Mouse (Mus musculus) heart, embryonic 13.5 days (tissue): Measurements from ENCODE around the gene Ttc16. TPM values are rescaled to one million over a fixed set of nuclear protein-coding genes. Genes with fewer than 3 reads are reported as not detected.
A peak's percentile ranks its signal among the peaks of the same experiment; 100 is the strongest.

Experiments used
- ATAC-seq: fragments of 200-750 bp; cut with Nextera tagmentation; 2 replicates; pipeline ENCODE4 v1.8.0; 2017; ENCODE audit warnings: moderate TSS enrichment; ENCODE audit not compliant: insufficient number of reproducible peaks, low FRiP score, low TSS enrichment; ENCODE audit errors: extremely low read depth
- H3K27ac ChIP-seq: fragments of 300-500 bp; sonication (generic); replicated peaks from 2 replicates; pipeline ENCODE4 v1.5.1; 2015; ENCODE audit warnings: moderate library complexity, mild to moderate bottlenecking, inconsistent platforms
- H3K27me3 ChIP-seq: fragments of 300-500 bp; sonication (generic); replicated peaks from 2 replicates; pipeline ENCODE4 v1.6.1; 2015; ENCODE audit warnings: mild to moderate bottlenecking, inconsistent platforms
- H3K36me3 ChIP-seq: fragments of 300-500 bp; sonication (generic); 2 replicates; pipeline ENCODE4 v1.6.1; 2015; ENCODE audit warnings: mild to moderate bottlenecking, inconsistent platforms
- H3K4me1 ChIP-seq: fragments of 300-500 bp; sonication (generic); 2 replicates; pipeline ENCODE4 v1.6.1; 2015; ENCODE audit warnings: inconsistent platforms
- H3K4me2 ChIP-seq: fragments of 300-500 bp; sonication (generic); 2 replicates; pipeline ENCODE4 v1.6.1; 2015; ENCODE audit warnings: inconsistent platforms, mild to moderate bottlenecking, moderate library complexity
- H3K4me3 ChIP-seq: fragments of 300-500 bp; sonication (generic); 2 replicates; pipeline ENCODE4 v1.5.1; 2015; ENCODE audit warnings: moderate library complexity, mild to moderate bottlenecking, inconsistent platforms
- H3K9ac ChIP-seq: fragments of 300-500 bp; sonication (generic); 2 replicates; pipeline ENCODE4 v1.6.1; 2015; ENCODE audit warnings: inconsistent platforms, mild to moderate bottlenecking, moderate library complexity
- H3K9me3 ChIP-seq: fragments of 300-500 bp; sonication (generic); 2 replicates; pipeline ENCODE4 v1.6.1; 2016; ENCODE audit warnings: inconsistent platforms
- WGBS: fragments of 180-500 bp; shearing (Covaris S2); methylation state at CpG from one replicate; pipeline ENCODE4 v1.1.7; 2015; ENCODE audit warnings: mixed read lengths; 5-methylcytosine and 5-hydroxymethylcytosine counted together
- polyA plus RNA-seq: library from polyadenylated mRNA; unstranded; fragments of >200 nt; fragmentation: Nextera tagmentation; extraction: Ambion mirVana; gene quantifications from 2 replicates; pipeline ENCODE4 v1.2.1, GENCODE M21; 2015

The Ttc16 gene
- polyA plus RNA-seq, 1 experiment from 2014 or later, result 0.11 TPM

DNA sequence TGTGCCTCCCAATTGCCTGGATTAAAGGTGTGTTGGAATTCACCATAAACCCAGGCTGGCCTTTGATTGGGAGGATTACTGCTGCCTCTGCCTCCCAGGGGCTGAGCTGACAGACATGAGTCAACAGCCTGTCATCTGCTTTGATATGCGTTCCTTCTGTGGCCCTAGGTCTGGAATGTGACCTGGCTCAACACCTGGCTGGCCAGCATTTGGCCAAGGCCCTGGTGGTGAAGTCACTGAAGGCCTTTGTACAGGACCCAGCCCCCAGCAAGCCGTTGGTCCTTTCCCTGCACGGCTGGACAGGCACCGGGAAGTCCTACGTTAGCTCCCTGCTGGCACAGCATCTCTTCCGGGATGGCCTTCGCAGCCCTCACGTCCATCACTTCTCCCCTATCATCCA is 16.9 kb downstream of the Ttc16 start:
- peak overlapping the region; percentile 52; the same call in 1 of the 2 replicates for H3K9ac ChIP-seq
- H3K4me1 ChIP-seq, result peaks cover 17% of the 10 kb centered on the region
- H3K27me3 ChIP-seq, result 0 out of 2 replicates have a peak, but pooled peaks cover 4% of the 10 kb centered on the region
- H3K4me2 ChIP-seq, result no peak overlapping the region
- no peak overlapping the region for H3K27ac ChIP-seq
- 61% methylated on average over 8 of the region's 8 CpGs for WGBS
- no peaks in the 10 kb centered on the region for H3K9me3 ChIP-seq
- H3K36me3 ChIP-seq, result peaks cover 59% of the 10 kb centered on the region
- no peak for ATAC-seq
- no peak overlapping the region for H3K4me3 ChIP-seq

DNA sequence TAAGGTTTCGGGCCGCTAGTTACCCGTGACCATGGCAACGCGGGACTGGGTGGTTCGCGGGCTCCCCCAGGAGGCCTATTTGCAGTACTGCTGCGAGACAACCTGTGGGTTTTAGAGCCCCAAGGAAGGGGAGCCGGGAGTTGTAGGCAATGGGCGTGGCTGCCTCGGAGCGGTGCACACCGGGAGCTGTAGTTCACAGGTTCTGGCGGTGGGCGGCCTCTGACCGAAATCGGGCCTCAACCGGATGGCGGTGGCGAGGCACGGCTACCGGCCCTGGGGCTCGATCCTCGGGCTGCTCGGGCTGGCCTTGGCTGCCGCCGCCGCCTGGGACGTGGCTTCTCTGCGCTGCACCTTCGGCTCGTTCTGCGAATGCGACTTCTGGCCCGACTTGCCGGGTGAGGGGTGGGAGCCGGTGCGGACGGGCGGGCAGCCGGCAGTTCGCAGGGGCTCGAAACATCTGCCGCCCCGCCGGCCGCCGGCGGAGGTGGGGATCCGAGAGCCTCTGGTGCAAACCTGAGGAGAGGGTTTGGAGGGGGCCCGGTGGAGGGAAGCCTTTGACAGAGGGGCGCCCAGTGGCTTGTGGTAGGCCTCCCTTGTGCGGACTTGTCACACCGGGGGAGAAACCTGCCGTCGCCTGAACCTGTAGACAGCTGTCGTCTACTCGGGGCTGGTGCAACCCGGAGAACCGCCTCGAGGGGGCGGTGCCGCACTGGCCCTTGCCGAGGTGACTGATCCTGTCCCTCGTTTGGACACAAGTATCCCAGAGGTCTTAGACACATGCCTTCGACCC is 18.2 kb downstream of the Ttc16 start, which contains the start of gene Tor2a:
Gene Tor2a (plus strand): TSS at position 179 of the 790 bp plus-strand sequence.
- Histone ChIP-seq H3K9ac (peak within 1 kb of the TSS; percentile 91), H3K27ac (peak within 1 kb of the TSS; percentile 90), H3K27me3 (0 out of 2 replicates have a peak, but pooled peaks cover 4% of the 10 kb centered on the region), H3K4me2 (peak within 1 kb of the TSS; percentile 73), H3K4me3 (peak within 1 kb of the TSS; percentile 78), H3K36me3 (peaks cover 62% of the 10 kb centered on the region), H3K9me3 (no peaks in the 10 kb centered on the region), H3K4me1 (peaks cover 17% of the 10 kb centered on the region)
- ATAC-seq, result peak; percentile 89
- under 1% methylated on average over 66 of the region's 66 CpGs for WGBS

DNA sequence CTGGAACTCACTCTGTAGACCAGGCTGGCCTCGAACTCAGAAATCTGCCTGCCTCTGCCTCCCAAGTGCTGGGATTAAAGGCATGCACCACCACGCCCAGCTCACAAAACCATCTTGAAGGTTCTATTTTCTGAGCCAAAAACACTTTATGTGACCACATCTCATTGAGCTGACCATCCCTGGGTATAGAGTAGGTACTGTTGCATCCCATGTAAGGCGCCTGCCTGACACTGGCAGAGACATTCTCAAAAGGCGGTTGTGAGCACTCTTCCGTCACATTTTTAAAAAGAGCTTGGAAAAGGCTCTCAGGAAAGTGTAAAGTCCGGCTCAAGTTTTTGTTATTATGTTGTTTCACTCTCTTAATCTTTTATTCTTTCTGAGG is 18.8 kb downstream of the Ttc16 start:
- Histone ChIP-seq H3K4me3 (peak overlapping the region; percentile 78), H3K9me3 (no peaks in the 10 kb centered on the region), H3K4me2 (peak overlapping the region; percentile 46), H3K4me1 (peaks cover 20% of the 10 kb centered on the region), H3K27me3 (0 out of 2 replicates have a peak, but pooled peaks cover 4% of the 10 kb centered on the region), H3K9ac (no peak overlapping the region), H3K36me3 (peaks cover 61% of the 10 kb centered on the region), H3K27ac (no peak overlapping the region)
- WGBS, result 34% methylated on average over 6 of the region's 6 CpGs
- ATAC-seq, result no peak; the same call in 1 of the 2 replicates

DNA sequence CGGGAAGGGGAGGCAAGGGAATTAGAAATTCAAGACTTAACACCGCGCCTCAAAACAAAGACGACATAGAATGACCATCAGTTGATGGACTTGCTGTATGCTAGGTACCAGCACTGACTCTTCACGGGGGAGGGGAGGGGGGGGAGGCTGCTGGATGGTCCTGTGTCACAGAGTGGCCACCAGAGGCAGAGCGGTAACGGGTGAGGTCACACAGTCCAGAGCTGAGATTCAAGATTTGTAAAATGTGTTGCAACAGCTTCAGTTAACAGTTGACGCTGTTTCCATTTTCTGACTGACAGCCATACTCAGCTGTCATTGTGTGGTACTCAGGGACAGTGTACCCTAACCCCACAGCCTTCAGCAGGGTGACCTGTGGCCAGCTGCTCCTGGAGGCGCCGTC is 23.3 kb downstream of the Ttc16 start:
- 64% methylated on average over 10 of the region's 10 CpGs for WGBS
- no peak overlapping the region for H3K27ac ChIP-seq

DNA sequence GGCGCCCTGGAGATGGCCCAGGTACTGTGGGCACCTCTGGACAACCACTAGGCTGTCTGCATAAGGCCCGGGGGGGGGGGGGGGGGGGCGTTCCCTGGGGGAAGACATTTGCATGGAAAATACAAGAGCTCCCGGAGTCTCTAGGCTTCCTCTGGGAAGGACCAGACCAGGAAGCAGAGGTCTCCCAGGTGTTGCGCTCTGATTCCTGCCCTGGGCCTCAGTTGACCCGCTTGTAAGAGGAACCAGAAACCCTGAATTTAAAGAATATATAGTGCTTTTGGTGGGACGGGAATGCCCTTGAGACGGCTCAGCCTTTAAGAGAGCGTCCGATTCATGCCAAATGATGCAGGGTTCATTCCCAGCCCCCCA is 23.8 kb downstream of the Ttc16 start:
- peak overlapping the region; percentile 74 for H3K9ac ChIP-seq
- H3K4me3 ChIP-seq, result peak overlapping the region; percentile 54
- no peak for ATAC-seq
- H3K27me3 ChIP-seq, result 0 out of 2 replicates have a peak, but pooled peaks cover 4% of the 10 kb centered on the region
- WGBS, result 38% methylated on average over 9 of the region's 10 CpGs
- H3K27ac ChIP-seq, result 0 out of 2 replicates have a peak overlapping the region, but pooled peaks have one; percentile 43
- peaks cover 9% of the 10 kb centered on the region for H3K4me1 ChIP-seq
- H3K9me3 ChIP-seq, result no peaks in the 10 kb centered on the region
- peaks cover 77% of the 10 kb centered on the region for H3K36me3 ChIP-seq
- peak overlapping the region; percentile 65 for H3K4me2 ChIP-seq

More for the DNA sequence above, 23.3 kb downstream of the Ttc16 start:
- Histone ChIP-seq H3K4me2 (peak overlapping the region; percentile 65), H3K9ac (no peak overlapping the region), H3K27me3 (0 out of 2 replicates have a peak, but pooled peaks cover 4% of the 10 kb centered on the region), H3K4me3 (no peak overlapping the region), H3K36me3 (peaks cover 72% of the 10 kb centered on the region), H3K4me1 (peaks cover 9% of the 10 kb centered on the region), H3K9me3 (no peaks in the 10 kb centered on the region)
- no peak for ATAC-seq

DNA sequence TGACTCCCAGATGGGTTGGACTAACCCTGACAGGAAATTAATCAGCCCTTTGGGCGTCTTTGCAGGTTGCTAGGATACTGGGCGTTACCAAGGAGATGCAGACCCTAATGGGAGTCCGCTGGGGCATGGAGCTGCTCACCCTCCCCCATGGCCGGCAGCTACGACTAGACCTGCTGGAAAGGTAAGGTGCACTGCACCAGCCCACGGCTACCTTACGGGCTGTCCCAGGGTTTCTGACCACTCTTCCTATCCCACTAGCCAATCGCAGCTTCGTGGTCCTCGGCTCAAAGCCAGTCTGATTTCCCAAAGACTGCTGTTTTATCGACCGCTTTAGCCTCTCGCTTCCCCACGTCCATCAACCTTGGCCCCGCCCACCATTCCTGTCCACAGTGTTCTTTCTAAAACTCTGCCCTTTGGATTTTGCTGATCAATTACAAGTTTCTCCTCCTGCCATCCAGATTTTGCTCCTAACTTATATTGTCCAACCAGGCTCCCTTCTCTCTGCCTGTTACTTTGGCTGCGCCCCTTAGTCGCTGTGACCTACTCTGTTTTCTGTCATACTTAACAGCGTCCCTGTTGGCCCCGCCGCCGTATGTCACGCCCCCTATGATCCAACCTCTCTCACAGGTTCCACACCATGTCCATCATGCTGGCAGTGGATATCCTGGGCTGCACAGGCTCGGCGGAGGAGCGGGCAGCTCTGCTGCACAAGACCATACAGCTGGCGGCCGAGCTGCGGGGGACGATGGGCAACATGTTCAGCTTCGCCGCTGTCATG is 24.4 kb downstream of the Ttc16 start:
- 21% methylated on average over 31 of the region's 31 CpGs for WGBS
- Histone ChIP-seq H3K9ac (peak overlapping the region; percentile 74), H3K27ac (peak overlapping the region; percentile 43; the same call in 1 of the 2 replicates), H3K36me3 (peaks cover 83% of the 10 kb centered on the region), H3K4me1 (peaks cover 9% of the 10 kb centered on the region), H3K4me2 (peak overlapping the region; percentile 65), H3K9me3 (no peaks in the 10 kb centered on the region), H3K27me3 (0 out of 2 replicates have a peak, but pooled peaks cover 4% of the 10 kb centered on the region), H3K4me3 (peak overlapping the region; percentile 54)
- ATAC-seq, result peak; percentile 70

DNA sequence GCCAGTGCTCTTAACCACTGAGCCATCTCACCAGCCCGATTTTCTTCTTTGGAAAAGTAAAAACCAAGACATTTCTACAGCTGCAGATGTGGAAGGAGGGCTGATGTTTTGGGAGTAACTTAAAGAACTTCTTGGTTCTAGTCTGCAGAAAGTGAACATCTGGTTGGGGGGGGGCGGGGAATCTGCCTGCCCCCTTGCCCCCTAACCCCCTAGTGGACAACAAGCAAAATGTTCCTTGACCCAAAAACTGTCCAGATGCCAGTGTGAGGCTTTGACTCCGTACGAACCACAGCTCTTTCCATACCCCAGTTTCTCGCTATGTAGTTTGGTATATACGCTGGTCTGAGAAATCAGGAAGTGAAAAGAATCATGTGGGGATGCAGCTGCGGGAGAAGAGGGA is 25.2 kb downstream of the Ttc16 start:
- H3K9ac ChIP-seq, result no peak overlapping the region
- no peak overlapping the region for H3K4me2 ChIP-seq
- H3K9me3 ChIP-seq, result no peaks in the 10 kb centered on the region
- 70% methylated on average over 7 of the region's 7 CpGs for WGBS
- H3K36me3 ChIP-seq, result peaks cover 90% of the 10 kb centered on the region
- H3K27ac ChIP-seq, result no peak overlapping the region
- 0 out of 2 replicates have a peak, but pooled peaks cover 4% of the 10 kb centered on the region for H3K27me3 ChIP-seq
- no peak overlapping the region for H3K4me3 ChIP-seq
- H3K4me1 ChIP-seq, result peaks cover 9% of the 10 kb centered on the region
- ATAC-seq, result no peak

DNA sequence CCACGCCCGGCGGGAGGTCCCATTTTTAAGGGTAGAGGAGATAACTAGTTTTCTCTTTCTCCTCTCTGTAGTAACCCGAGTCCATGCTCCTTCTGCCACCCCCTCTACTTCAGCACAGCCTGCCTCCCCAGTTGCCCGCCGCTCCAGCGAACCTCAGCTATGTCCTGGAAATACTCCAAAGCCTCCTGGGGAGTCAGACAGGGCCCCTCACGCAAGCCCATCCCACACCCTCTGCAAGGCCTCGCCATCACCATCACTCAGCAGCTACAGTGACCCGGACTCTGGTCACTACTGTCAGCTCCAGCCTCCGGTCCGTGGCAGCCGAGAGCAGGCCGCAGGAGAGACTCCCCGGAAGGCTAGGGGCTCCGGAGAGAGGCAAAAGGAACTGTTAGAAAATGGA is 26.4 kb downstream of the Ttc16 start:
- Histone ChIP-seq H3K4me1 (peaks cover 9% of the 10 kb centered on the region), H3K4me3 (no peak overlapping the region), H3K9me3 (no peaks in the 10 kb centered on the region), H3K27me3 (peaks cover under 1% of the 10 kb centered on the region; the same call in 1 of the 2 replicates), H3K36me3 (peaks cover 84% of the 10 kb centered on the region), H3K9ac (no peak overlapping the region), H3K27ac (no peak overlapping the region), H3K4me2 (no peak overlapping the region)
- no peak for ATAC-seq
- WGBS, result 71% methylated on average over 16 of the region's 16 CpGs

DNA sequence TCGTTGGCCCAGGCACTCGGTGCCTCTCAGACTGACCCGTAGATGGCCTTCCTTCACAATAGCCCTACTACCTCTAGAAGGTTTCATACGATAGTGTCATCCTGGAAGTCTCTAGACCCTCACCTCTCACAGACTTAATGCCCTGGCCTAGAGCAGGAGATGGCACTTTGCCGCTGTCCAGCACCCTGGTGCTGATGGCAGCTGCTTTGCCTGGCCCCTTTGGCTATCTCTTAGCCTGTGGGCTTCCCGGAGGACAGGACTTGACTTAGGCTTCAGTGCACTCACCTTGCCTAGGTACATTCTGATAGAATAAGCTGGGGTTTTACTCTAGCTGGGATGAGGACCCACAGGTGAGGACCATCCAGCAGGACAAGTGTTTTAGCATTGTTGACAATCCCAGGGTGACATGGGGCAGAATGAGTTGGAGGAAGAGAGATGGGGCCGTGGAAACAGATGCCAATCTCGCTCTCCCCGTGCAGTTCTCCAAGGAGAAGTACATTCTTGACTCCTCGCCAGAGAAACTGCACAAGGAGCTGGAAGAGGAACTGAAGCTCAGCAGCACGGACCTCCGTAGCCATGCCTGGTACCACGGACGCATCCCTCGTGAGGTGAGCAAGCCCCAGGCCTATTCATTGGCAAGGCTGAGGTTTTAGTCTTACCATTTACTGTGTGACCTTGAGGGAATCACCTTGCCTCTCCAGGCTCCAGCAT is 31.0 kb downstream of the Ttc16 start:
- Histone ChIP-seq H3K4me2 (no peak overlapping the region), H3K4me1 (peaks cover 20% of the 10 kb centered on the region), H3K9ac (no peak overlapping the region), H3K9me3 (no peaks in the 10 kb centered on the region), H3K27me3 (peaks cover 47% of the 10 kb centered on the region), H3K4me3 (no peak overlapping the region), H3K36me3 (peaks cover 46% of the 10 kb centered on the region), H3K27ac (no peak overlapping the region)
- WGBS, result 63% methylated on average over 15 of the region's 15 CpGs
- no peak for ATAC-seq

DNA sequence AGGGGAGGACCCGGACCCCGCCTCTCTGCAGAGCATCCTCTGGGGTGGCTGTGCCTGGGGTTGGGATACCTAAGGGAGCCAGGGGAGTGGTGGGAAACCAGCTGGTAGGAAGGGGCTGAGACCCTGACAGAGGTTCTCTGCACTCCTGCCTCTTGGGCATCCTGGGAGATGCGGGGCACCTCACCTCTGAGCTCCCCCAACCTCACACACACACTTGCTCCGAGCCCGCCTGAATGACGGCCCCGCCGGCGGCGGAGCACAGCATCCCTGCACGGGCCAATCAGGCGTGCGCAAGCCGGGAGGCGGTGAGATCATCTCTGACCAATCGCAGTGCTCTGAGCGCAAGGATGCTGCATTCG is 33.3 kb downstream of the Ttc16 start:
- H3K4me1 ChIP-seq, result peaks cover 25% of the 10 kb centered on the region
- no peak for ATAC-seq
- H3K27ac ChIP-seq, result no peak overlapping the region
- H3K36me3 ChIP-seq, result peaks cover 35% of the 10 kb centered on the region
- 17% methylated on average over 18 of the region's 18 CpGs for WGBS
- H3K9ac ChIP-seq, result peak overlapping the region; percentile 73
- peak overlapping the region; percentile 76 for H3K4me2 ChIP-seq
- H3K9me3 ChIP-seq, result no peaks in the 10 kb centered on the region
- peaks cover 50% of the 10 kb centered on the region for H3K27me3 ChIP-seq
- H3K4me3 ChIP-seq, result peak overlapping the region; percentile 52
